Mouse (Mus musculus) heart, embryonic 15.5 days (tissue): ENCODE data around the gene Fam155a. TPM values are rescaled to one million over a fixed set of nuclear protein-coding genes. Genes with fewer than 3 reads are reported as not detected.
"Not testable (repeated sequence)": the region's sequence is repeated elsewhere in the genome, so short reads cannot be mapped to it uniquely, and the experiment has no call there.

Source experiments
- ATAC-seq: fragments of 200-750 bp; cut with Nextera tagmentation; replicated peaks from 2 replicates; pipeline ENCODE4 v1.8.0; 2017; ENCODE audit warnings: low read depth, moderate TSS enrichment; ENCODE audit not compliant: insufficient number of reproducible peaks, insufficient read depth, low FRiP score
- H3K27ac ChIP-seq: fragments of 300-500 bp; sonication (generic); 2 replicates; pipeline ENCODE4 v1.5.1; 2015; ENCODE audit warnings: mild to moderate bottlenecking, inconsistent platforms
- H3K27me3 ChIP-seq: fragments of 300-500 bp; sonication (generic); 2 replicates; pipeline ENCODE4 v1.6.1; 2015; ENCODE audit warnings: inconsistent platforms
- H3K36me3 ChIP-seq: fragments of 300-500 bp; sonication (generic); 2 replicates; pipeline ENCODE4 v1.6.1; 2015; ENCODE audit warnings: mild to moderate bottlenecking, inconsistent platforms
- H3K4me1 ChIP-seq: fragments of 300-500 bp; sonication (generic); replicated peaks from 2 replicates; pipeline ENCODE4 v1.6.1; 2015; ENCODE audit warnings: inconsistent platforms
- H3K4me2 ChIP-seq: fragments of 300-500 bp; sonication (generic); 2 replicates; pipeline ENCODE4 v1.6.1; 2015; ENCODE audit warnings: inconsistent platforms, mild to moderate bottlenecking, moderate library complexity
- H3K4me3 ChIP-seq: fragments of 300-500 bp; sonication (generic); 2 replicates; pipeline ENCODE4 v1.5.1; 2015; ENCODE audit warnings: mild to moderate bottlenecking, inconsistent platforms
- H3K9ac ChIP-seq: fragments of 300-500 bp; sonication (generic); 2 replicates; pipeline ENCODE4 v1.6.1; 2015; ENCODE audit warnings: mild to moderate bottlenecking, inconsistent platforms
- H3K9me3 ChIP-seq: fragments of 300-500 bp; sonication (generic); replicated peaks from 2 replicates; pipeline ENCODE4 v1.6.1; 2016; ENCODE audit warnings: inconsistent platforms
- WGBS: fragments of 180-500 bp; shearing (Covaris S2); methylation state at CpG from one replicate; pipeline ENCODE4 v1.1.7; 2015; ENCODE audit warnings: mixed read lengths; 5-methylcytosine and 5-hydroxymethylcytosine counted together
- polyA plus RNA-seq: library from polyadenylated mRNA; unstranded; fragments of >200 nt; fragmentation: Nextera tagmentation; extraction: Ambion mirVana; gene quantifications from 2 replicates; pipeline ENCODE4 v1.2.1, GENCODE M21; 2015

Fam155a gene
- 0.05 and 0.39 TPM in 2 replicates for polyA plus RNA-seq

DNA sequence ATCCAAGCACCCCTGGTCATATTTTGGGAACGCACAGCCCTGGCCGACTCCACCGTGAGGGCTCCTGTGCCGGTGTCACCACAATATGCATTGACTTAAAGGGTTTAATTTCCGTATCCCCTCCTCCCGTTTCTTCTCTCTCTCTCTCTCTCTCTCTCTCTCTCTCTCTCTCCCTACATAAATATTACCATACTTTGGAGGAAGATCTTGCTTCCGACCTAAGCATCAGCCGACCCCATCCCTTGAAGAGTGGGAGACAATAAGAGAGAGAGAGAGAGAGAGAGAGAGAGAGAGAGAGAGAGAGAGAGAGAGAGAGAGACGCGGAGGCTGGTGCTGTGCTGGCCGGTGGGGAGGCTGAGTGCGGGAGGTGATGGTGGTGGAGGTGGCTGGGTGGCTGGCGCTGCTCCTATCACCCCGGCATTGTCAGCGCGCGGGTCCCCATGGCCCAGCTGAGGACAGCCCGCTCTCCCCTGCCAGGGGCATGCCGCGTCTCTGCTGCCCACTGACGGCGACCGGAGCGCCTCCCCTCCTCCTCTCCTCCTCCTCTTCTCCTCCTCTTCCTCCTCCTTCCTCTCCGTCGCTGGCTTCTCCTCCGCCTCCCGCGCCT, at the start of gene Fam155a:
Fam155a (minus strand) TSS at position 163 of the 607 bp plus-strand sequence.
- Histone ChIP-seq H3K27me3 (peaks cover 52% of the 10 kb centered on the region), H3K27ac (no peak within 1 kb of the TSS), H3K9ac (peak within 1 kb of the TSS; percentile 21), H3K4me1 (peaks cover 20% of the 10 kb centered on the region), H3K4me2 (peak within 1 kb of the TSS; percentile 89), H3K36me3 (no peaks in the 10 kb centered on the region), H3K9me3 (no peaks in the 10 kb centered on the region), H3K4me3 (peak within 1 kb of the TSS; percentile 52)
- no peak; the same call in 1 of the 2 replicates for ATAC-seq
- WGBS, result 0% methylated on average over 26 of the region's 29 CpGs

DNA sequence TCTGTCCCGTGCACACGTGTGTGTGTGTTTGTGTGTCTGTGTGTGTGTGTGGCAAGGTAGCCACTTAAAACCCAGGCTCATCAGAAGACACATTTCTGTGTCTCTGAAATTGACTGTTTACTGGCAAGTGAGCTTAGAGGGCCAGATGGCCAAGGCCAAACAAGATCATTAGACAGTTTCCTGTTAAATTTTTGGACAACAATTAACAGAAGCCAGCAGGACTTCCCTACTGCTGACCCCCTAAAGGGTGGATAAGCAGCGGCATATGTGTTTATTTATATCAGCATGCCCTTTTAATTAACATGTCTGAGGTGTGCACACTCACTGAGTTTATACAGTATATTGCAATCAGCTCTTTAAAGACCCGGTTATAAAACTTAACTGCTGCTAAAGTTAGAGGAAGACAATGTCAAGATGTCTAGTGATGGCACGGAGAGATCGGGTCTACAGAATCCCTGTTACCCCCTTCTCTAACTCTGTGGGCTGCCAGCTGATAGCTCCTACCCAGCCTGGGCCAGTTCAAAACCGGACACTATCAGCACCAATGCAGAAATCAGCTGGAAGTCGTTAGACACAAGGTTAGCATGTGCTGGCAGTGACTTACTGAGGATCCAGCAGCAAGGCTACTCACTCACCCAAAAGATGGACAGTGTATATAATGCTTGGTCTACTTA, 42.4 kb upstream of the Fam155a start:
- Histone ChIP-seq H3K36me3 (no peaks in the 10 kb centered on the region), H3K4me2 (no peak overlapping the region)
- WGBS, result 62% methylated on average over 8 of the region's 8 CpGs

DNA sequence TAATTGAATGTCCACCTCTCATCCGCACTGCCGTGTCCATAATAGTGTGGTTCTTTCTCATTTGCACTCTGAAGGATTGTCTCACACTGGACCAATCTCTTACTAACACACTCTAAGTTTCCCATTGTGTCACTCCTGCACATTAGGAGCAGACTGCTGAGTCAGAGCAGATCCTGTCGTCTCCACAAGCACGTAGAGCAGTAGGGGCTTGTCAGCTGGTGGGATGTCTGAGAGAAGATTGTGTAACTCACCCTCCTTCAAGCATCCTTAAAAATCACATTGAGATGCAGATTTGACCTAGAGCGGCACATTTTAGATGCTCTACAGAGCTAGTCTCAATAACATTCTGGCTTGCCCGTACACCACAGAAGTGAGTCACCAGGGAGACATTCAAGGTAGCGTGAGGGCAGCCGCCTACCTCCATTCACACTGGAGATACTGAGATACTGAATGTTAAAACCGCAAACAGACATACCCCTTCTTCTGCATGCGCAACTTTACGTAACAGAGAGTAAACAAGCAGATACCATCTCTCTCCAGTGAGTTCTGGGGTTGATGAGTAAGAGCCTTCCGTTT, 40.1 kb upstream of the Fam155a start:
- Histone ChIP-seq H3K27ac (no peak overlapping the region), H3K9ac (no peak overlapping the region), H3K4me3 (no peak overlapping the region), H3K4me2 (no peak overlapping the region), H3K36me3 (no peaks in the 10 kb centered on the region), H3K9me3 (no peaks in the 10 kb centered on the region), H3K27me3 (no peaks in the 10 kb centered on the region), H3K4me1 (no peaks in the 10 kb centered on the region)
- no peak for ATAC-seq
- 69% methylated on average over 12 of the region's 12 CpGs for WGBS

More for the DNA sequence above, 42.4 kb upstream of the Fam155a start:
- ATAC-seq, result no peak
- H3K27ac ChIP-seq, result no peak overlapping the region
- H3K4me1 ChIP-seq, result no peaks in the 10 kb centered on the region
- H3K27me3 ChIP-seq, result no peaks in the 10 kb centered on the region
- no peaks in the 10 kb centered on the region for H3K9me3 ChIP-seq
- H3K4me3 ChIP-seq, result no peak overlapping the region
- no peak overlapping the region for H3K9ac ChIP-seq

DNA sequence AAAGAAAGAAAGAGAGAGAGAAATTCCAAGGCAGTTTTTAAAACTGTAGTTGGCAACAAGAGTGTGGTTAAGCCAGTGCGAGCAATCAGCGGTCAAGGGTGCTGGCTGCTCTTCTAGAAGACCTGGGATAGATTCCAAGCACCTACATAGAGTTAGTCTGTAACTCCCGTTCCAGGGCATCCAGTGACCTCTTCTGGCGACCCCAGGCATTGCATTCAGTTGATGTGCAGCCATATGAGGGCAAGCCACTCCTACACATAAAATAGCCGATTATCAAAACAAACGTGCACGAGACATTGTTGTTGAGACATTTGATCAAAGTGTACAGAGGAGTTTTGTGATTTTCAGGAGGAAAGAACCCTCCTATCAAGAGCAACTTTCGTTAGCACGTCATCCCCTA, 37.6 kb upstream of the Fam155a start:
- Histone ChIP-seq H3K9me3 (no peaks in the 10 kb centered on the region), H3K4me3 (no peak overlapping the region), H3K36me3 (no peaks in the 10 kb centered on the region), H3K4me2 (no peak overlapping the region), H3K9ac (no peak overlapping the region), H3K27me3 (no peaks in the 10 kb centered on the region), H3K4me1 (no peaks in the 10 kb centered on the region), H3K27ac (no peak overlapping the region)
- no peak for ATAC-seq
- 77% methylated on average over 9 of the region's 9 CpGs for WGBS

DNA sequence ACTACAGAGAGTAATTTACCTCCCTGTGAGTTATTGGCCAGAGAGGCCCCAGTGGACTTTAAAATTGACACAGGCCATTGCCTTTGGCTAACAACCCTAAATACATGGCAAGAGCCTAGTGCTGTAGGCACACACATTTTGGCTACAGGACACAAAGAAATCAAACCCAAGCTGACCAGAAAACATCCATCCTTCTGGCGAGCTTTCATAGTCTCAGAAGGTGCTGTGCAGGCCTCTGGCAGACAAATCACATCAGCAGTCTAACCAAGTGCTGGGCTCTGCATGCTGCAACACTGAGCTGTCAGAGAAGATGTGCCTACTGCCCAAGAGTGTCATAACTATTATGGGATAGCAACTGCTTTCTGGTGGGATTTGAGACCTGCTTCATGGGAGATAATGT, 34.7 kb upstream of the Fam155a start:
- no peaks in the 10 kb centered on the region for H3K4me1 ChIP-seq
- no peak overlapping the region for H3K4me2 ChIP-seq
- no peaks in the 10 kb centered on the region for H3K27me3 ChIP-seq
- ATAC-seq, result no peak
- no peak overlapping the region for H3K4me3 ChIP-seq
- no peaks in the 10 kb centered on the region for H3K9me3 ChIP-seq
- no peaks in the 10 kb centered on the region for H3K36me3 ChIP-seq
- no peak overlapping the region for H3K27ac ChIP-seq
- WGBS, result 38% methylated on average over 1 of the region's 1 CpGs
- no peak overlapping the region for H3K9ac ChIP-seq

DNA sequence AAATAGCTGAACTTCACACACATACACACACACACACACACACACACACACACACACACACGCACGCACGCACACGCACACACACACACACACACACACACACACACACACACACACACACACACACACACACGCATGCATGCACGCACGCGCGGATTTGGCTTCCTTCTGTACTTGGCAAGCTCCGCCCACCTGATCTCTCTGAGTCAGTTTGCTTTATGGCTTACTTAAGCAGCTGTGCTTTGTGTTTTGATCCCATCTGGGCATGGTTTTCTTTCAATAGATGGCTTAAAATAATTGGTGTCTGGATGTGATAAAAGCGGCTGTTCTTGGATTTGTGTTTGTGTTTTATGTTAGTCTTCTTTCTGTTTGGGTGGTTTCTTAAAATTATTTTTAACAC, 29.4 kb upstream of the Fam155a start:
- 88% methylated on average over 7 of the region's 11 CpGs for WGBS
- not testable (repeated sequence) for ATAC-seq, H3K4me1 ChIP-seq, H3K36me3 ChIP-seq, H3K9me3 ChIP-seq, H3K27me3 ChIP-seq, H3K27ac ChIP-seq, H3K9ac ChIP-seq, H3K4me2 ChIP-seq, H3K4me3 ChIP-seq

DNA sequence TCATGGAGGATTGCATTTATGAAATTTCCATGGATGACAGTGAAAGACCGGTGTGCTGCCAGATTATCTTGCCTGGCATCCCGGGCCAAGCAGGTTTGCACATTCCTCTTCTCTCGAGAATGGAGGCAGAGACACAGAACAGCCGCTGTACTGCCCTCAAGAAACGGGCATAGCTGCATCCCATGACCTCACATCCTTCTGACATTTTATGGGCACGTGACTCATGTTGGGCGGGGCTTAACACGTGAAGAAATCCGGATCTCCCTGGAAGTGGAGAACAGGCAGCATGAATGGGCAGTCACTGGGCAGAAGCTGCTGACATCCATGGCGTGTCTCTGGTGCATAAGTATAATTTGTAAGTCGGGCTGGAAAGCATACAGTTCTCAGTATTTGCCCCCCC, 29.0 kb upstream of the Fam155a start:
- Histone ChIP-seq H3K4me1 (no peaks in the 10 kb centered on the region), H3K4me2 (no peak overlapping the region), H3K4me3 (no peak overlapping the region), H3K27me3 (no peaks in the 10 kb centered on the region), H3K27ac (no peak overlapping the region), H3K9ac (no peak overlapping the region), H3K36me3 (no peaks in the 10 kb centered on the region), H3K9me3 (no peaks in the 10 kb centered on the region)
- ATAC-seq, result no peak
- WGBS, result 78% methylated on average over 11 of the region's 11 CpGs

DNA sequence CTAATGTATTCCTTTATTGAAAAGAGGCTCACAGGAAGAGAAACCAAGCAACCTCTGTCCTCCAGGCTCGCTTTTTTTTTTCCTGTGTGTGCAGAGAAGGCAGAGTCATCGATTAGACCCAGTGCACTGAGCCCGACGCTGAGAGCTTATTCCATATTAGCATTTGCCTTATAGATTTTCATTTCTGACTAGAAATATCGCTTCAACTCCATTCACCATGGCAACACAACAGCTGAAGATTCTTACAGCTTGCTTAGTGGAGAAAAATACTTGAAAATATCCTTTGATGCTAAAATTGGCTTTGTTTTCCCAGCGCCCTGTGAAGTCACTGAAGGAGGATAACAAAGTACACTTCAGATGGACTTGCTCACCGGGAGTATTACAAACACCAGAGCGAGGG, 26.6 kb upstream of the Fam155a start:
- Histone ChIP-seq H3K27me3 (no peaks in the 10 kb centered on the region), H3K9ac (no peak overlapping the region), H3K9me3 (no peaks in the 10 kb centered on the region), H3K4me1 (no peaks in the 10 kb centered on the region), H3K27ac (no peak overlapping the region), H3K4me3 (no peak overlapping the region), H3K4me2 (no peak overlapping the region), H3K36me3 (no peaks in the 10 kb centered on the region)
- 71% methylated on average over 8 of the region's 8 CpGs for WGBS
- no peak for ATAC-seq

DNA sequence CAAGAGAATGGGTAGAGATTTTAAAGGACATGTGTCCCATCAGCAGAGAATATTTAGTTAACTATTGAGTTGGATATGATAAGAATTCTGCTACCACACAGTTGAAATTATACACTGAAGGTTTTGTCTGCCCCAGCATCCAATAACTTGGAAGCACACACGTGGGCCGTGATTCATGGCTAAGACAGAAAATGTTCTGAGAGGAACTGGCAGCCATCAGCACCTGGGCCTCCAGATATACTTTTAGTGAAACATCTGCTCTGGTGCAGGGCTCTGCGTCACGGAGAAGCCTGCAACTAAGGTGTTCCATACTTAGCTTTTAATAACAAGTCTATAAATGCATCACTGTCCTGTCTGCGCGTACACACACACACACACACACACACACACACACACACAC, 24.8 kb upstream of the Fam155a start:
- Histone ChIP-seq H3K4me3 (no peak overlapping the region), H3K4me2 (no peak overlapping the region), H3K9me3 (no peaks in the 10 kb centered on the region), H3K9ac (no peak overlapping the region), H3K27me3 (no peaks in the 10 kb centered on the region), H3K4me1 (no peaks in the 10 kb centered on the region), H3K27ac (no peak overlapping the region), H3K36me3 (no peaks in the 10 kb centered on the region)
- ATAC-seq, result no peak
- 87% methylated on average over 6 of the region's 6 CpGs for WGBS

DNA sequence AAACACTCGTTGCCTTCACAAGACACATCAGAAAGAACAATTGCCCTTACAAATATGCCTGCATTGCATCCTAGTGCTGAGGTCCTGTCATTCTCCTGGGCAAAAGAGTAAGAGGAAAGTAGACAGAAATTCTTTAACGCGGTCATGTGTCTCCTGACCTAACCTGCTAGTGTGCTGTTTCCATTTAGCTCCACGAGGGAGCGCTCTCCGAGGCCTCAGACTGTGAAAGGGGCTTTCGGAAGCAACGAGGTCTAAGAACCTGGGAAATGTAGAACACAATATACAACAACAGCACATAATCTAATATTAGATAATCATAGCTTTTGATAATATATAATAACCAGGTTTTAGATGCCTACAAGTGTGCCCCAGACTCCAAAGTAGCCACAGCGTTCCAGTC, 22.4 kb upstream of the Fam155a start:
- Histone ChIP-seq H3K9ac (no peak overlapping the region), H3K36me3 (no peaks in the 10 kb centered on the region), H3K27ac (no peak overlapping the region), H3K27me3 (no peaks in the 10 kb centered on the region), H3K4me2 (no peak overlapping the region), H3K4me3 (no peak overlapping the region), H3K4me1 (no peaks in the 10 kb centered on the region), H3K9me3 (no peaks in the 10 kb centered on the region)
- ATAC-seq, result no peak
- 58% methylated on average over 9 of the region's 9 CpGs for WGBS

DNA sequence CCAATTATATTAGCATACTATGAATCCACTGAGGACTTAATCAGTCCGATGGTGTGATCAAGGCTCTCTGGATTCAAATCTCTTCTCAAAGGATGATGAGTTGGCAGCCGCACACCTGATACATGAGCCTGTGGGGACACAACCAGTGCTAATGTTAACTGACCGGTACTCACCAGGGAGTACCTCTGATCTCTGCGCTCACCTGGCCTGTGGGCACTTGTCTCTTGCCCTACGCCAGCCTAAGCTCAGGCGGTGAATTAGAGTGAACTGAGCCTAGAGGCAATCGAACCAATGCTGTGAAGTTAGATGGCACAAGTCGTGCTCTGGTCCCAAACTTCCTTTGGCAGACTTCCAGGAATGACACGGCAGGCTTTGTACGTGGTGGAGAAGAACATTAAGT, 9.4 kb upstream of the Fam155a start:
- Histone ChIP-seq H3K4me2 (no peak overlapping the region), H3K9me3 (no peaks in the 10 kb centered on the region), H3K4me1 (no peaks in the 10 kb centered on the region), H3K36me3 (no peaks in the 10 kb centered on the region), H3K4me3 (no peak overlapping the region), H3K27me3 (no peaks in the 10 kb centered on the region), H3K9ac (no peak overlapping the region), H3K27ac (no peak overlapping the region)
- WGBS, result 68% methylated on average over 10 of the region's 10 CpGs
- no peak for ATAC-seq

DNA sequence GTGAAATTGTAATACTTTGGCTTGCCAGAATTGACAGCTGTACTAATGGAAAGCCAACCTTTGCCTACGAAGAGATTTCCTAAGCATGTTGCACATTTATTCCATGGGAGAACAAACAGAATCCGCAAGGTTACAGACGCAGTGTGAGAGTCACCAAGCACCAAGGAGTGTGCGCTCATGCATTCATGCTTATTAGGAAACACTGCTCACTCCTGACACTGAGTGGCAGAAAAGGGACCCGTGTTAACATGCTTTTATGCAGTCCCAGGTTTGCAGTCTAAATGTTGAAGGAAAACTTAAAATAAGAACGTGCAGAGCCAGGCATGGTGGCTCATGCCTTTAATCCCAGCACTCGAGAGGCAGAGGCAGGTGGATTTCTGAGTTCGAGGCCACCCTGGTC, 7.2 kb upstream of the Fam155a start:
- H3K4me2 ChIP-seq, result no peak overlapping the region
- 67% methylated on average over 8 of the region's 8 CpGs for WGBS

More for the DNA sequence above, 7.2 kb upstream of the Fam155a start:
- Histone ChIP-seq H3K9me3 (no peaks in the 10 kb centered on the region), H3K27ac (no peak overlapping the region), H3K27me3 (peaks cover 12% of the 10 kb centered on the region), H3K9ac (no peak overlapping the region), H3K36me3 (no peaks in the 10 kb centered on the region), H3K4me3 (no peak overlapping the region), H3K4me1 (no peaks in the 10 kb centered on the region)
- ATAC-seq, result no peak
